Mouse (Mus musculus) intestine, embryonic 16.5 days (tissue): ENCODE measurements around the gene Fbxl17. TPM values are rescaled to one million over a fixed set of nuclear protein-coding genes. Genes with fewer than 3 reads are reported as not detected.
A peak's percentile ranks its signal among the peaks of the same experiment; 100 is the strongest.

Source experiments
- ATAC-seq: fragments of 200-750 bp; cut with Nextera tagmentation; 2 replicates; pipeline ENCODE4 v1.8.0; 2017; ENCODE audit warnings: moderate TSS enrichment, moderate library complexity
- H3K27ac ChIP-seq: fragments of 300-500 bp; sonication (generic); 2 replicates; pipeline ENCODE4 v1.5.1; 2014; ENCODE audit warnings: mild to moderate bottlenecking, low read length
- H3K27me3 ChIP-seq: fragments of 300-500 bp; sonication (generic); replicated peaks from 2 replicates; pipeline ENCODE4 v1.6.1; 2014; ENCODE audit warnings: low read length, control low read depth, mixed read lengths; ENCODE audit not compliant: control insufficient read depth, insufficient read depth
- H3K36me3 ChIP-seq: fragments of 300-500 bp; sonication (generic); 2 replicates; pipeline ENCODE4 v1.6.1; 2014; ENCODE audit warnings: low read length, control low read depth; ENCODE audit not compliant: control insufficient read depth, insufficient read depth
- H3K4me1 ChIP-seq: fragments of 300-500 bp; sonication (generic); 2 replicates; pipeline ENCODE4 v1.6.1; 2014; ENCODE audit warnings: low read length, control low read depth, mixed read lengths; ENCODE audit not compliant: control insufficient read depth, insufficient read depth
- H3K4me2 ChIP-seq: fragments of 300-500 bp; sonication (generic); 2 replicates; pipeline ENCODE4 v1.6.1; 2014; ENCODE audit warnings: low read depth, low read length, control low read depth
- H3K4me3 ChIP-seq: fragments of 300-500 bp; sonication (generic); 2 replicates; pipeline ENCODE4 v1.5.1; 2014; ENCODE audit warnings: mild to moderate bottlenecking, low read length
- H3K9ac ChIP-seq: fragments of 300-500 bp; sonication (generic); 2 replicates; pipeline ENCODE4 v1.6.1; 2014; ENCODE audit warnings: low read depth, low read length
- H3K9me3 ChIP-seq: fragments of 300-500 bp; sonication (generic); 2 replicates; pipeline ENCODE4 v1.6.1; 2016; ENCODE audit warnings: low read length, control low read depth; ENCODE audit not compliant: control insufficient read depth
- WGBS: fragments of 180-500 bp; shearing (Covaris S2); extraction: QIAGEN DNeasy Blood & Tissue Kit; methylation state at CpG from one replicate; pipeline ENCODE4 v1.1.7; 2014; 5-methylcytosine and 5-hydroxymethylcytosine counted together
- polyA plus RNA-seq: library from polyadenylated mRNA; unstranded; fragments of >200 nt; fragmentation: Nextera tagmentation; extraction: Ambion mirVana; gene quantifications from 2 replicates; pipeline ENCODE4 v1.2.1, GENCODE M21; 2015

The Fbxl17 gene
- polyA plus RNA-seq, 1 experiment from 2014 or later = 2.3 TPM

GRCm38 (mm10) chr17:63437424-63437823 lies 62.4 kb downstream of the Fbxl17 start:
- WGBS = 94% methylated on average over 6 of the region's 6 CpGs
- no peak for ATAC-seq

GRCm38 (mm10) chr17:63434081-63434480 lies 65.7 kb downstream of the Fbxl17 start:
- Histone ChIP-seq H3K9me3 (no peaks in the 10 kb centered on the region), H3K4me3 (no peak overlapping the region), H3K9ac (no peak overlapping the region), H3K27me3 (no peaks in the 10 kb centered on the region), H3K4me1 (no peaks in the 10 kb centered on the region), H3K4me2 (no peak overlapping the region), H3K27ac (no peak overlapping the region), H3K36me3 (no peaks in the 10 kb centered on the region)
- no peak for ATAC-seq
- 51% methylated on average over 6 of the region's 6 CpGs for WGBS

More at GRCm38 (mm10) chr17:63437424-63437823, 62.4 kb downstream of the Fbxl17 start:
- Histone ChIP-seq H3K27me3 (no peaks in the 10 kb centered on the region), H3K27ac (no peak overlapping the region), H3K9me3 (no peaks in the 10 kb centered on the region), H3K36me3 (no peaks in the 10 kb centered on the region), H3K9ac (no peak overlapping the region), H3K4me1 (no peaks in the 10 kb centered on the region), H3K4me3 (no peak overlapping the region), H3K4me2 (no peak overlapping the region)

GRCm38 (mm10) chr17:63431650-63432049 lies 68.2 kb downstream of the Fbxl17 start:
- H3K27me3 ChIP-seq = no peaks in the 10 kb centered on the region
- H3K9ac ChIP-seq = no peak overlapping the region
- H3K9me3 ChIP-seq = no peaks in the 10 kb centered on the region
- no peaks in the 10 kb centered on the region for H3K4me1 ChIP-seq
- H3K4me3 ChIP-seq = no peak overlapping the region
- no peak overlapping the region for H3K4me2 ChIP-seq
- no peaks in the 10 kb centered on the region for H3K36me3 ChIP-seq
- H3K27ac ChIP-seq = no peak overlapping the region
- WGBS = 47% methylated on average over 7 of the region's 7 CpGs
- ATAC-seq = no peak

GRCm38 (mm10) chr17:63430395-63431075 lies 69.3 kb downstream of the Fbxl17 start:
- Histone ChIP-seq H3K27ac (no peak overlapping the region), H3K36me3 (no peaks in the 10 kb centered on the region), H3K27me3 (no peaks in the 10 kb centered on the region), H3K9me3 (no peaks in the 10 kb centered on the region), H3K4me1 (no peaks in the 10 kb centered on the region), H3K9ac (no peak overlapping the region), H3K4me2 (0 out of 2 replicates have a peak overlapping the region, but pooled peaks have one; percentile 16), H3K4me3 (no peak overlapping the region)
- peak; percentile 42; the same call in 1 of the 2 replicates for ATAC-seq
- WGBS = 59% methylated on average over 17 of the region's 17 CpGs

GRCm38 (mm10) chr17:63423851-63424250 lies 76.0 kb downstream of the Fbxl17 start:
- Histone ChIP-seq H3K9ac (no peak overlapping the region), H3K4me1 (no peaks in the 10 kb centered on the region), H3K4me2 (no peak overlapping the region), H3K36me3 (no peaks in the 10 kb centered on the region), H3K27ac (no peak overlapping the region), H3K9me3 (no peaks in the 10 kb centered on the region), H3K4me3 (no peak overlapping the region), H3K27me3 (no peaks in the 10 kb centered on the region)
- 79% methylated on average over 4 of the region's 4 CpGs for WGBS
- no peak for ATAC-seq

- WGBS = 91% methylated on average over 5 of the region's 5 CpGs
- H3K36me3 ChIP-seq = no peaks in the 10 kb centered on the region
- no peak overlapping the region for H3K9ac ChIP-seq
- H3K27ac ChIP-seq = no peak overlapping the region
- H3K4me2 ChIP-seq = no peak overlapping the region
- ATAC-seq = no peak
- no peaks in the 10 kb centered on the region for H3K9me3 ChIP-seq
- no peaks in the 10 kb centered on the region for H3K27me3 ChIP-seq
- H3K4me1 ChIP-seq = no peaks in the 10 kb centered on the region
- no peak overlapping the region for H3K4me3 ChIP-seq
Observed at GRCm38 (mm10) chr17:63422685-63423084, 77.1 kb downstream of the Fbxl17 start.

GRCm38 (mm10) chr17:63421864-63422263 lies 78.0 kb downstream of the Fbxl17 start:
- no peak for ATAC-seq

GRCm38 (mm10) chr17:63419503-63419902 lies 80.3 kb downstream of the Fbxl17 start:
- Histone ChIP-seq H3K4me3 (no peak overlapping the region), H3K27me3 (no peaks in the 10 kb centered on the region), H3K4me1 (no peaks in the 10 kb centered on the region), H3K36me3 (no peaks in the 10 kb centered on the region), H3K4me2 (no peak overlapping the region), H3K9me3 (no peaks in the 10 kb centered on the region), H3K27ac (no peak overlapping the region), H3K9ac (no peak overlapping the region)
- WGBS = 82% methylated on average over 6 of the region's 6 CpGs
- ATAC-seq = no peak

More at GRCm38 (mm10) chr17:63421864-63422263, 78.0 kb downstream of the Fbxl17 start:
- no peak overlapping the region for H3K4me3 ChIP-seq
- H3K4me2 ChIP-seq = no peak overlapping the region
- H3K36me3 ChIP-seq = no peaks in the 10 kb centered on the region
- H3K27ac ChIP-seq = no peak overlapping the region
- no peaks in the 10 kb centered on the region for H3K4me1 ChIP-seq
- no peaks in the 10 kb centered on the region for H3K27me3 ChIP-seq
- no peaks in the 10 kb centered on the region for H3K9me3 ChIP-seq
- 79% methylated on average over 2 of the region's 2 CpGs for WGBS
- no peak overlapping the region for H3K9ac ChIP-seq

- H3K4me3 ChIP-seq = no peak overlapping the region
- H3K9ac ChIP-seq = no peak overlapping the region
- H3K4me1 ChIP-seq = no peaks in the 10 kb centered on the region
- no peaks in the 10 kb centered on the region for H3K9me3 ChIP-seq
- no peaks in the 10 kb centered on the region for H3K36me3 ChIP-seq
- no peak overlapping the region for H3K27ac ChIP-seq
- no peaks in the 10 kb centered on the region for H3K27me3 ChIP-seq
- no peak for ATAC-seq
- WGBS = 97% methylated on average over 1 of the region's 1 CpGs
- no peak overlapping the region for H3K4me2 ChIP-seq
Observed at GRCm38 (mm10) chr17:63413973-63414580, 85.7 kb downstream of the Fbxl17 start.
